Mouse (Mus musculus): ENCODE data around the gene Tmem204.

DNA sequence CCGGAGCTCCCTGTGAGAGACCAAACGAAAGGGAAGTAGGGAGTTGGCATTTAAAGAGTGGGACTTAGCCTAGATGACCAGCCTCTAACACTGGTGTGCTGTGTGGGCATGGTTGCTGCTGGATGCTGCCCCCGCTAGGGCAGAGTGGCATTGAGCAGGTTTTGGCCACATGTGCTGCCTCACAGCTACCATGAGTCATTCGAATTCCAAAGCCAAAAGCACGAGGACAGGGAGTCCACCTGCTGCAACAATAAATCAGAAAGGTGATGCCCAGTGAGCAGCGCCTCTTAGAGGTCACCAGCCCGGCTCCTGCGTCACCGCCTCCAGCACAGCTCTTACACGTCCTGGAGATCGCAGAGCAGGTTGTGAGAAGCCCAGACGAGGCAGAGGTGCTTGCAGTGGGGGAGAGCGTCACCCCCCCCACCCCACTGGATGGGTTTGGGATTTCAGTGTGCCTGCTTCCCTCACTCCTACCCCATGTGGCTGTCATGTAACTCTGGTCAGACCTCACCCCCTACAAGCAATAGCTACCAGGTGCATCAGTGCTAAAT is 1.5 kb upstream of the Tmem204 start:
- TF ChIP-seq POLR2A (IDR thresholded peaks at IDR 0.05; ENCODE audit: borderline replicate concordance, extremely low read depth, insufficient read depth, insufficient read length, poor library complexity, severe bottlenecking) (no peak), CTCF (IDR thresholded peaks at IDR 0.05; ENCODE audit: borderline replicate concordance, extremely low read depth, insufficient read depth, insufficient read length) (no peak)
